Mouse (Mus musculus) thymus, adult 2 months (tissue): ENCODE measurements around the gene Ltbr.

Experiments used
- CTCF ChIP-seq: fragments of 200-500 bp; IDR thresholded peaks from 2 replicates; pipeline ENCODE4 v1.5.1; 2012; ENCODE audit warnings: mild to moderate bottlenecking, control low read depth, low read length, moderate library complexity, borderline replicate concordance; ENCODE audit not compliant: control insufficient read depth, poor library complexity, insufficient read depth; ENCODE audit errors: extremely low read depth
- POLR2A ChIP-seq: fragments of 200-500 bp; IDR thresholded peaks from 2 replicates; pipeline ENCODE4 v1.6.1; 2012; ENCODE audit warnings: mild to moderate bottlenecking, low read length, control low read depth, moderate library complexity; ENCODE audit not compliant: control insufficient read depth, poor library complexity, insufficient read depth; ENCODE audit errors: extremely low read depth

GRCm38 (mm10) chr6:125265239-125265638 lies 48.4 kb downstream of the Ltbr start:
- TF ChIP-seq CTCF, result no peak
- peak; percentile 48; the same call in 1 of the 2 replicates for TF ChIP-seq POLR2A
